Mouse (Mus musculus) ES-Bruce4 (cell line): ENCODE results near the gene Tnfsf14.

Experiments used
- CTCF ChIP-seq: IDR thresholded peaks from one replicate; pipeline ENCODE4 v1.8.1; 2011; ENCODE audit warnings: low read depth, low read length
- EP300 ChIP-seq: IDR thresholded peaks from 2 replicates; pipeline ENCODE4 v1.6.1; 2011; ENCODE audit warnings: low read depth, low read length; ENCODE audit not compliant: insufficient read depth

- TF ChIP-seq CTCF (no peak), EP300 (no peak)
Measured at GRCm38 (mm10) chr17:57232200-57232599, 38.2 kb upstream of the Tnfsf14 start.
